Mouse (Mus musculus): ENCODE results near the gene Med12l. TPM values are rescaled to one million over a fixed set of nuclear protein-coding genes. Genes with fewer than 3 reads are reported as not detected.

Med12l gene
- total and polyA plus RNA-seq, 3 experiments: 0.93 to 2.0 (median 1.5) TPM

GRCm38 (mm10) chr3:59351768-59352167 is 346.1 kb downstream of the Med12l start:
- in situ Hi-C loops (cut with MboI; ENCODE audit: low pct_ligation_motif_present, low pct_unique_long_range_greater_than_20kb, low sequenced_read_pairs): no loop called here
- no peak overlapping the region for H3K4me3 ChIP-seq (replicated peaks in 1 of 3; ENCODE audit: low read depth in 2 of 3, low read length in 2 of 3, poor library complexity in 1 of 3)
- no peak overlapping the region for H3K9ac ChIP-seq (ENCODE audit: insufficient read depth, low read depth)
- H3K27ac ChIP-seq (ENCODE audit: insufficient read depth, low read depth): no peak overlapping the region
- H3K27me3 ChIP-seq (replicated peaks): no peaks in the 10 kb centered on the region
- DNase-seq (ENCODE audit: extremely low read depth): no peak
- H3K4me1 ChIP-seq (ENCODE audit: control insufficient read depth in 1 of 2, insufficient read depth in 2 of 2): no peaks in the 10 kb centered on the region
- H3K79me2 ChIP-seq (replicated peaks; ENCODE audit: control insufficient read depth, extremely low read depth, insufficient read depth, poor library complexity, severe bottlenecking): no peaks in the 10 kb centered on the region
- no peak for TF ChIP-seq IRF4 (IDR thresholded peaks at IDR 0.05; ENCODE audit: low read depth, low read length)
- no peak for TF ChIP-seq E2F4 (IDR thresholded peaks at IDR 0.05; ENCODE audit: insufficient replicate concordance, low read depth, low read length)
- TF ChIP-seq UBTF (IDR thresholded peaks at IDR 0.05; ENCODE audit: low read depth, low read length): no peak
- no peak for TF ChIP-seq MYC (IDR thresholded peaks at IDR 0.05; ENCODE audit: low read depth, low read length)
- no peak for TF ChIP-seq EP300 (IDR thresholded peaks at IDR 0.05; ENCODE audit: low read length)
- TF ChIP-seq POLR2AphosphoS2 (IDR thresholded peaks at IDR 0.05; ENCODE audit: low read depth, low read length): no peak
- TF ChIP-seq JUND (conservative IDR thresholded peaks at IDR 0.05; ENCODE audit: low read depth, low read length): no peak
- TF ChIP-seq ELF1 (IDR thresholded peaks at IDR 0.05; ENCODE audit: low read depth, low read length): no peak
- no peak for TF ChIP-seq PAX5 (IDR thresholded peaks at IDR 0.05; ENCODE audit: low read length)
- TF ChIP-seq KAT2A (IDR thresholded peaks at IDR 0.05; ENCODE audit: insufficient replicate concordance, low read length): no peak
- no peak for TF ChIP-seq ZNF384 (IDR thresholded peaks at IDR 0.05; ENCODE audit: low read depth, low read length)
- TF ChIP-seq CHD1 (IDR thresholded peaks at IDR 0.05; ENCODE audit: low read depth, low read length): no peak
- no peak for TF ChIP-seq CHD2 (IDR thresholded peaks at IDR 0.05; ENCODE audit: low read length)
- TF ChIP-seq SIN3A (IDR thresholded peaks at IDR 0.05; ENCODE audit: low read length): no peak
- no peak for TF ChIP-seq ZC3H11A (IDR thresholded peaks at IDR 0.05; ENCODE audit: low read depth, low read length)
- TF ChIP-seq ZKSCAN1 (IDR thresholded peaks at IDR 0.05; ENCODE audit: borderline replicate concordance, low read depth, low read length): no peak
- TF ChIP-seq MXI1 (IDR thresholded peaks at IDR 0.05; ENCODE audit: low read depth, low read length): no peak
- no peak for TF ChIP-seq USF1 (IDR thresholded peaks at IDR 0.05; ENCODE audit: low read depth, low read length)
- no peak overlapping the region for H3K4me2 ChIP-seq (ENCODE audit: insufficient read depth, low read depth, poor library complexity, severe bottlenecking)
- H3K36me3 ChIP-seq (replicated peaks in 1 of 2; ENCODE audit: control insufficient read depth in 1 of 2, insufficient read depth in 1 of 2, low read length in 1 of 2): no peaks in the 10 kb centered on the region
- dilution Hi-C loops (cut with MboI; ENCODE audit: extremely low pct_ligation_motif_present, extremely low pct_unique_long_range_greater_than_20kb, low sequenced_read_pairs): no loop called here
- no peaks in the 10 kb centered on the region for H3K9me3 ChIP-seq (replicated peaks; ENCODE audit: low read length)

GRCm38 (mm10) chr3:59354156-59354555 is 348.5 kb downstream of the Med12l start:
- Histone ChIP-seq H3K4me1 (ENCODE audit: control insufficient read depth in 1 of 2, insufficient read depth in 2 of 2) (no peaks in the 10 kb centered on the region), H3K4me2 (ENCODE audit: insufficient read depth, low read depth, poor library complexity, severe bottlenecking) (no peak overlapping the region), H3K79me2 (replicated peaks; ENCODE audit: control insufficient read depth, extremely low read depth, insufficient read depth, poor library complexity, severe bottlenecking) (no peaks in the 10 kb centered on the region), H3K4me3 (replicated peaks in 1 of 3; ENCODE audit: low read depth in 2 of 3, low read length in 2 of 3, poor library complexity in 1 of 3) (no peak overlapping the region), H3K9ac (ENCODE audit: insufficient read depth, low read depth) (no peak overlapping the region), H3K27ac (ENCODE audit: insufficient read depth, low read depth) (no peak overlapping the region), H3K27me3 (replicated peaks) (no peaks in the 10 kb centered on the region), H3K36me3 (replicated peaks in 1 of 2; ENCODE audit: control insufficient read depth in 1 of 2, insufficient read depth in 1 of 2, low read length in 1 of 2) (no peaks in the 10 kb centered on the region), H3K9me3 (replicated peaks; ENCODE audit: low read length) (no peaks in the 10 kb centered on the region)
- dilution Hi-C loops (cut with MboI; ENCODE audit: extremely low pct_ligation_motif_present, extremely low pct_unique_long_range_greater_than_20kb, low sequenced_read_pairs): no loop called here
- in situ Hi-C loops (cut with MboI; ENCODE audit: low pct_ligation_motif_present, low pct_unique_long_range_greater_than_20kb, low sequenced_read_pairs): no loop called here
- TF ChIP-seq GABPA (IDR thresholded peaks at IDR 0.05; ENCODE audit: insufficient replicate concordance, low read depth, low read length): no peak
- TF ChIP-seq PAX5 (IDR thresholded peaks at IDR 0.05; ENCODE audit: low read length): no peak
- no peak for TF ChIP-seq ETS1 (conservative IDR thresholded peaks at IDR 0.05; ENCODE audit: low read depth, low read length)
- no peak for TF ChIP-seq ZC3H11A (IDR thresholded peaks at IDR 0.05; ENCODE audit: low read depth, low read length)
- no peak for TF ChIP-seq MAX (IDR thresholded peaks at IDR 0.05; ENCODE audit: low read length)
- no peak for TF ChIP-seq MYC (IDR thresholded peaks at IDR 0.05; ENCODE audit: low read depth, low read length)
- TF ChIP-seq CTCF (conservative IDR thresholded peaks at IDR 0.05 in 1 of 2, IDR thresholded peaks at IDR 0.05 in 1 of 2; ENCODE audit: low read depth in 2 of 2, low read length in 2 of 2): no peak
- TF ChIP-seq NRF1 (IDR thresholded peaks at IDR 0.05; ENCODE audit: low read depth, low read length): no peak
- no peak for TF ChIP-seq CHD1 (IDR thresholded peaks at IDR 0.05; ENCODE audit: low read depth, low read length)
- no peak for DNase-seq (ENCODE audit: extremely low read depth)
